Mouse (Mus musculus) frontal cortex, adult 2 months (tissue): ENCODE results near the gene Slc22a6. TPM values are rescaled to one million over a fixed set of nuclear protein-coding genes. Genes with fewer than 3 reads are reported as not detected.

ENCODE experiments used
- DNase-seq, 2 experiments: peaks; one replicate each; pipeline ENCODE4 v3.0.0; 2022; ENCODE audit warnings: low spot score in 1 of 2; ENCODE audit errors: extremely low spot score in 1 of 2
- polyA plus RNA-seq: library from polyadenylated mRNA; depleted of rRNA; stranded (reverse); fragments of >200 nt; gene quantifications from 2 replicates; pipeline ENCODE4 v1.2.3, GENCODE M21; 2012; rRNA removed

Gene Slc22a6
- polyA plus RNA-seq: 5.6 and 9.2 TPM in 2 replicates

DNA sequence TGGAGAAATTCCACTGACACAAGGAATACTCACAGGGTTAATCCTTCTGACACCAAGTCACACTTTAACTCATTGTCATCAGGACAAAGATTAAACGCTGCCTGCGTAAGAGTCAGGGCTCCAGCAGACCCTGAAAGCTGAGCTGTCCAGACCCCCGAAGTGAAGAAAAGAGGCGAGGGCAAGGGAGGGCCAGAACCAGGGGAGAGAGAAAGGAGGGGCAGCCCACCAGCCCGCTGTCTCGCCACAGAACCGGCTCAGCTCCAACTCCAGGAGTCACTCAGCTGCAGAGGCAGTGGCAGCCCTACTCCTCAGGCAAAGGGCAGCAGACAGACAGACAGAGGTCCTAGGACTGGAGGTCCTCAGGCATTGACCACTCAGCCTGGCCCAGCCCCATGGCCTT lies at the start of gene Slc22a6:
TSS of gene Slc22a6 (plus strand) at position 136 of the 400 bp plus-strand sequence.
- DNase-seq: no peak

DNA sequence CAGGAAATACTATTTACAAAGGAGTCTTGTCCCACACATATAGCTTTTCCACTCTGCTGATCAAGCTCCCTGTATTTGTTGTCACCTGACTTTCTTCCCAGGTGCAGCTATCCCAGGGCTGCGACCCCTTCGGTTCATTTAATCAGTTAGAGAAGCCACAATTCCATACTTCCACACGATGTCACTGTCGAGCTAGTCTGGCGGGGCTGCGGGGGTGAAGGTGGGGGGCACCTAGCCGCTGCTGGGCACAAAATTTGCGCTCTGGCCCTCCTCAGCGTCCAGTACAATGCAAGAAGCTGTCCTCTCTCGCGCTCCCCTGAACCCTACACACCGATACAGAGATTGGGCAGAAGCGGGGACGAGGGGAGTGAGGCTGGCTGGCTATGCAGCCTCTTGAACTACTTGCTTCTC lies 48.4 kb upstream of the Slc22a6 start:
- DNase-seq: peak in 1 of 2 experiments; percentile 63

DNA sequence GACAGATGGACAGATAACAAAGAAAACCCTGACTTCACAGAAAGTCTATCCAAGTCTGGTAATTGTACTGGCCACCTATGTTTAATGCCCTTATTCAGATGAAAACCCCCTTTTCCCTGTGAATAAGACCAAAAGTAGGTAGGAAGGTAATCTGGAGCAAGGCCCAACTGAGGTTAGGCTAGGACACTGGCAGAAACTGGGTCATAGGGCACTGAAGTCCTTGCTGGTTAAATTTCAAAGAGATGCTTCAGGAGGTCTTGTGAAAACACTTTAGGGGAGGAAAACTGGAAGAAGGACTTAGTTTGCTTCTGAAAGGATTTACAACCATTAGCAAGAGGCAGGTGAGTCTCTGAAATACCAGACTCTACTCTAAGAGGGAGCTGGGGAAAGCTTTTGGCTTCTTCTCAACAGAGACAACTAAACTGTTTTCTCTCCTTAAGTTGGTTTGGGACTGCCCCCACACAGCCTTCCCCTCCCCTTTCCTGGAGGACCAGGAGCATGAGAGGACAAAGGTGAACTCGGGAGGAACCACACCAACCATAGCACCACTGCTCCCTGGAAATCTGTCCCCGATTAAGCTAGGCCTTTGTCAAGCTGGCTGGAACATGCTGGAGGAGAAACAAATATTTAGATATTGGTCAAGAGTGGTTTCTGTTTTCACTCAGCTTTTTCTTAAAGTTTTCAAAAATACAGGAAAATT lies 47.3 kb upstream of the Slc22a6 start:
- DNase-seq: no peak

DNA sequence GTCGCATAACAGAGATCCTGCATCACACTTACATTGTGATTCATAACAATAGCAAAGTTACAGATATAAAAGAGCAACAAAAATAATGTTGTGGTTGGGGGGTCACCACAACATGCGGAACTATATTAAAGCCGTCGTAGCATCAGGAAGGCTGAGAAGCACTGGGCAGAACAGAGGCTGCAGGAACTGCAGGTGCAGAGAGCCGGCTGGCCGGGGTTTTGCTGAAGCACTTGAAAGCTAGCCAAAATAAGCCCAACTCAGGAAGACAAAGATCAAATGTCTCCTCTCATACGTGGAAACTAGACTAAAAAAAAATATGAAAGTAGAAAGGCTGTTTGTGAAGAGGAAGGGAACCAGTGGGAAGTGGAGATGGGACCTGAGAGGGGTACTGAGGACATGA lies 46.1 kb upstream of the Slc22a6 start:
- DNase-seq: no peak

DNA sequence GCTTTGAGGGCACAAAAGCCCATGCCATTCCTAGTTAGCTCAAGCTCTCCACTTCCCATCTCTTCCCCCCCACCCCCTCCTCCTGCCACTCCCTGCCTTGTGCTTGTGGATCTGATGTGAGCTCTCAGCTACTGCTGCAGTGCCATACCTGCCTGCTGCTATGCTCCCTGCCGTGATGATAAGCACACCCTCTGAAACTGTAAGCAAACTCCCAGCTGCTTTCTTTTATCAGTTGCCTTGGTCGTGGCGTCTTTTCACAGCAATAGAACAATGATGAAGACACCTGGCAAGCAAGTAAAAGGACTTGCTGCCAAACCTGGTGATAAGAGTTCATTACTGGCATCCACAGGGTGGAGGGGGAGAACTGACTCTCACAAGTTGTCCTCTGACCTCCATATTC lies 45.4 kb upstream of the Slc22a6 start:
- DNase-seq: no peak

DNA sequence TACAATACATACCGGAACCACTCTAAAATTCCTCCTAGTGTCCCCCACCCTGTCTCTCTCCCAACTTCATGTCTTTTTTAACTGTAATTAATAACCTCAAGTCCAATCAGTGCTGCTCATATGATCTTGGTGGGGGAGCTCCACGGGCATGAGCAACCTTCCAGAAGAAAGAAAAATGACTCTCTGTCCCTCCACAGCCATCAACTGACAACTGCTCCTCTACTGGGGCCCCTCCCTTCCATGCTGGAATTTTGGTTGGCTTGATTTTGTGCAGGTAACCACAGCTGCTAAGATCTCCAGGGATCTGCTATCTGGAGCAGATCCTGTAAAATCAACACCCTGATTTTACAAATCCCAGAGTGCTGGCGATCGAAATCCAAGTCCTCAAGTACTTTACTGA lies 40.4 kb upstream of the Slc22a6 start:
- no peak for DNase-seq

DNA sequence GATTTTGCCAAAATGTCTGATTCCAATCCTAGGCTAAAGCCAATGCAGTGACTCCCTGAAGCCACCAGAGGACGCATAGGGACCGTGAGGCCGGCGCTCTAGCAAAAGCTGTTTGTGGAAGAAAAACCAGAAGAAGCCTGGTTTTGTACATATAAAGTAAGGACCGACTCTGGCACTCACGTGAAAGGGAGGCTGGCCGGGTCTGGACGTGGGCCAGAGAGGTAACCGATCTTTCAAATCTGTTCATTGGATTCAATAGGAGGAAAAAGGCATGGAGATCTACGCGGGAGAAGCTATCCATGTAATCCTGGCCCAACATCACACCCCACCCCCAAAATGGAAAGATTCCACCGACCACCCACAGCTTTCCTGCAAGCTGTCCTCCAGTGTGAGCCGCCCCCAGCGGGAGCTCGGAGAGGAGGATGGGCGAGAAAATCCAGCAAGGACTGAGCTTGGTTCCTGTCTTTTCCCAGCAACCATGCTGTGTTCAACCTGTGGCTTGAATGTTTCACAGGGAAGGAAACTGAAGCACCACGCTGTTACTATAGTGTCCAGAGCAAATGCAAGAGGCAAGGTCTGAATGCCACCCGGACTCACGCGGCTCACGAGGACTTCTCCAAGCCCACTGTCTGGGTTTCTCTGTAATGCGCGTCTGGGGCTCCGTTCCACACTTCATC lies 39.4 kb upstream of the Slc22a6 start:
- peak; percentile 83 to 90 for DNase-seq

DNA sequence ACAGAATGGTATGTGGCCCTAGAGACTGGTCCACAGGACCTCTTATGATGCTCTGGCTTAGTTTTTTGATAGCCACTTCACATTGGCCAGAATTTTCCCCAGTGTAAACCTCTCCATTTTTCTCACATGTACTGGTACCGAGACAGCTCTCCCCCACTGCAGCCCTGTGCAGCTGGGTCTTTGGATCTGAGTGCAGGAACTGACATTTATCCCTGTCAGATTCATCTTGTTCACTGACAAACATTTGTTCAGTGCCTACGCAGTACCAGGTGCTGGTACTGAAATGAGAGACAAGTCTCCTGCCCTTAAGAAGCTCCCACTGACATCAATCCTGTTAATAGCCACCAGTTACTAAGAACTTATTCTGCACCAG lies 38.9 kb upstream of the Slc22a6 start:
- DNase-seq: peak in 1 of 2 experiments; percentile 22

DNA sequence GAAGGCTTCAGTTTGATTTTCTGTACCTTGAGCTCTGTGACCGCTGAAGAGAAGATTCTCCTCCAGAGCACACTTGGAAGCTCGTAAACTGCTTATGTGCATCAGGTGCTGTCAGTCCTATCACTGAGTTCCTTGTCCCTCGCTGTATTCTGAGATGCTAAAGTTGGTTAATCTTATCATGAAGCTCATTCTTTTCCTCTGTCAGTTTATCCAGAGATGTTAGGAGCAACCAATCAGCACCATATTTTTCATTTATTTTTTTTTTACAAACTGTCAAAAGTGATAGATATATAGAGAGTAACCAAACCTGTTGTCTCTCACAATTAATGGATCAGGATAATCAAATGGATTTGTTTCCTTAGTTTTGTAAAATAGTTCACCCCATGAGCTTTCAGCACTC lies 32.5 kb upstream of the Slc22a6 start:
- DNase-seq: no peak

DNA sequence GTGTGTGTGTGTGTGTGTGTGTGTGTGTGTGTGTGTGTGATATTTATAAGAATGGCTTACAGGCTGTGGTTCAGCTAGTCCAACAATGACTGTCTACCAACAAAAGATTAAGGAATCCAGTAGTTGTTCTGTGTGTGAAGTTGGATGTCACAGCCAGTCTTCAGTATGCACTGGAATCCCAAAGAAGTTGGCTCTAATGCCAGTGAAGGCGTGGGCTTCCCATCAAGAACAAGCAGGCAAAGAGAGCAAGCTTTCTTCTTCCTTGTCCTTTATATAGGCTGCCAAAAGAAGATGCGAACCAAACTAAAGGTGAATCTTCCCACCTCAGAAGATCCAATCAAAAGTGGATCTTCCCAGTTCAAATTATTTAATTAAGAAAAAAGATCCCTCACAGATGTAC lies 31.9 kb upstream of the Slc22a6 start:
- no peak for DNase-seq

DNA sequence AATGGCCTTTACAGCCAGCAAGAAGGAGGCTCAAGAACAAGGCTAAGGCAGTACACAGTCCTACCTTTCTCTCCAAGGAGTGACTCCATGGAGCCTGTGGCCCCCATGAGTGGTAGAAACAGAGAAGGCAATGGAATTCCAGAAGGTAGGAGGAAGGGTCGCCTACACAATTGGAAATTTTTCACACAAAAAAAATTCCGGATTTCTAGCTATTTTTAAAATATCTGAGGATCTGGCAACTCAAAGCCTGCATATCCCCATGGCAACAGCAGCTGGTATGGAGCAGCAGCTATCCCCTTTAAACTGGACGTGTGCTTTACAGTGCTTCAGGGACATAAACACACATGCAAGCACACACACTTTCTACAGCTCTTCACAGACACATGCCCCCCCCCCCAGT lies 31.5 kb upstream of the Slc22a6 start:
- peak; percentile 40 to 68 for DNase-seq

DNA sequence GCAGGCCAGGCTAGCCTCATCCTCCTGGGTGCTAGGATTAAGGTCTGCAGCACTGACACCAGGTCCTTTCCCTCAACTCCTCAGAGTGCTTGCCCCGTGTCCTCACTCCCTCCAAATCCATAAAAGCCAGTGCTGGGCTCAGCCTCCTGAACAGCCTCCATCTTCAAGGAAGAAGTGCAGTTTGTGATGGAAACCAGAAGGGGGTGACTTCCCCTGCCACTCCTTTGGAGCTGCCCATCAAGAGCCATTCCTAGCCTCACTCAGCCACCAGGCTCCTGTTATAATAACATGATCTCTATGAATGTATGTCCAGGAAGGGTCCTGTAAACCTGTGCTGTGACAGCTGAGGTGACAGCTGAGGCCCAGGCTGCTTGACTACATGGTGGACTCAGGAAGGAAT lies 30.5 kb upstream of the Slc22a6 start:
- DNase-seq: no peak

DNA sequence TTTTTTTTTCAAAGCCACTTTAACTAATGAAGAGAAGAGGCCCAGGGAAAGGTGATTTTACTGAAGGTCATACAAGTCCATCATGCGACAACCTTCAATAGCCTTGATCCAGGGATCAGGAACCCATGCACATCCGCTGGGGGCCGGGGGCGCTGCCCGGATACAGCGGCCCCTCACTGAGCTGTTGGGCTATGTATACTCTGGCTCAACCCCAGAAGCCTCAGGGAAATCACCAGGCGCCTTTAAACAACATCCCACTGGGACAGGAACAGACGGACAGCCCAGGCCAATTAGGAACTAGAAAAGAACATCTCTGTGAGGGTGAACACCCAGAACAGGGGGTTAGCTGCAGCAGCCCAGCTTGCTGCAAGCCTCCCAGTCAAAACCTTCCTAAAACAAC lies 26.9 kb upstream of the Slc22a6 start, which contains the start of gene Slc22a8:
TSS of gene Slc22a8 (plus strand) at position 301 of the 400 bp plus-strand sequence.
- no peak for DNase-seq

DNA sequence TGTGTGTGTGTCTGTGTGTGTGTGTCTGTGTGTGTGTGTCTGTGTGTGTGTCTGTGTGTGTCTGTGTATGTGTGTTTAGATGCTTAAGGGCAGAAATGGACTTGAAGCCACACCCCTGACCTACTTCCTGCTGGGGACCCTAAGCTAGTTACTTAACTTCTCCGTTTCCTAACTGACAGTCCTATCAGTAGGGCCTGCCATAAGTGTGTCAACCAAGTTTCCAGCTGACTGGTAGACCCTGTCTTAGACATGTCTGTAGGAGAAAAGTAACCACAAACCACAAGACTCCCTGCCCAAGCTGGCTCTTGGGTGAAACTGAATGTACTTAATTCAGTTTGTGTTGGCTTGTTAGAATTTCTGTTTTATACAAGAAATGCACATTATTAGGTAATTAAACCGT lies 25.7 kb upstream of the Slc22a6 start:
- DNase-seq: no peak

DNA sequence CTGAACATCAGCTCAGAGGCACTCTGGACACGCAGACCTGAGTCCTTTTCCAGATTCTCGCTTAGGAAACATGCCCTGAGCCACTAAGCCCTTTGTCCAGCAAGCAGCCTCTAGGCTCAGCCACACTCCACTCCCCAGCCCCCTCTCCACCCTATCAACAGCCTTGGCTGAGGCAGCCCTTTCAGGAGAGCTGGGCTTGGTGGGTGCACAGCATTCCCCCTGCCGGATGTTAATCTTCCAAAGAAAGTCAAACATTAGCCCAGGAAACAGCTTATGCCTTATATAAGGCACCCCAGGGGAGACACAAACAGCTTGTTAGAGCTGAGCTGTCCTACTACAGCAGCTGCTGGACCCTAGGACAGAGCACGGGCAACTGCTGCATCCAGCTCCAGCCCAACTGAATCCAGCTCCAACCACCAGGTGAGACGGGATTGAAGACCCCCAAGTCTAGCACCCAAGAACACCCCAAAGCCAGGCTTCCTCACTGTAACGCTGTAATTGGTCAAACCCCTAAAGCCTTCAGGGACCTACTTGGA lies 24.9 kb upstream of the Slc22a6 start:
- no peak for DNase-seq

DNA sequence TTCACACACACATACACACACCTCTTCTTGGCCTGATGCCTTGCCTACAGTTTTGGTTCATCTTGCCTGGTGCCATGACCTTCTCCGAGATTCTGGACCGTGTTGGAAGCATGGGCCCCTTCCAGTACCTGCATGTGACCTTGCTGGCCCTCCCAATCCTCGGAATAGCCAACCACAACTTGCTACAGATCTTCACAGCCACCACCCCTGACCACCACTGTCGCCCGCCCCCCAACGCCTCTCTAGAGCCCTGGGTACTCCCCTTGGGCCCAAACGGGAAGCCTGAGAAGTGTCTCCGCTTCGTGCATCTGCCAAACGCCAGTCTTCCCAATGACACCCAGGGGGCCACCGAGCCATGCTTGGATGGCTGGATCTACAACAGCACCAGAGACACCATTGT lies 24.0 kb upstream of the Slc22a6 start:
- no peak for DNase-seq

DNA sequence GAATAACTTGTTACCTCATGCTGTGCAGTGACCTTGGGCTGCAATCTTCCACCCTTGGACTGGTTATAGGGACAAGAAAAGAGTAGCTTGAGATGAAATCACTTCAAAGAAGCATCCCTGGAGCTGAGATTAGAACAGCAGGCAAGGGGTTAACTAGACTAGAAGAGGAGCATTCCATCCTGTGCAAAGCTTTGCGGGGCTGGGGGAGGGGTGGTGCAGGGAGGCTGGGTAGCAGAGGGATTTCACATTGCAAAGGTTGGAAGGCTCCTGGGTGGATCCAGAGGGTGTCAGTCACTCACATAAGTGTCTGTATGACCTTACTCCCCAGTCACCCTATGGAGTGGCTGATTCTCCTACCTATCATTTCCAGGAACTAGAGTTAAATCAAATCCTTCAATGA lies 23.3 kb upstream of the Slc22a6 start:
- no peak for DNase-seq

DNA sequence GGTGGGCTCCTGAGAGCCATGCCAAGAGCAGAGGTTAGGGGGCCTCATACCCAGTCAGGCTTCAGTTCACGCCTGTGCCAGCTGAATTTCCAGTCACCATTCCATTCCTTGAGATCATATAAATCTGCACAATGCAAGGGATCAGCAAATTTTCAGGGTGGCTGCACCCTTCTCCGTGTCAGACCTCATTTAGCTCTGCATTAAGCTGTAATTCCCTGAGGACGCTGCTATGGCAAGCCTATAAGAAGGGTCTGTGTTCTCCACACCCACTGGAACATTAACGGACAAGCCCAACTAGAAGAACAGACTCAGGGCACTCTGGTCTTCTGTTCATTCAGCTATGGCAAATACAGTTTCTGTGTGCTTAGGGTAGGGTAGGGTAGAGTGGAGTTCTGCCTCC lies 20.6 kb upstream of the Slc22a6 start:
- DNase-seq: no peak

DNA sequence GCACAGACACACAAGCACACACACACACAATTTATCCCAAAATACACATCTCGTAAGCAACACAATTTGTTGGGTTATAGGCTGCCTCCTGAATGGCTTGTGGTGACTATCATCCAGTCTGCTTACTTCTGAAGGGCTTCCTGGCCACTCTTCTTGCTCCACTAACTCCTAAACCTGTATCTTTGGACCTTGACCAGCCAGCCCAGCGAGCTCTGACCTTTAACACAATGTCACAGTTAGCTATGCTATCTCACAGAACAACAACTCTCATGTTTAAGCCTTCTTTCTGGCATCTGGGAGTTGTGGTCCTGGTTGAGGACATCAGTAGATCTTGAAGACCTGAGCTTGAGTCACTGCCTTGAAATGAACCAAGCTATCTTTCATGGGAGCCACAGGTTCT lies 18.6 kb upstream of the Slc22a6 start:
- no peak for DNase-seq

DNA sequence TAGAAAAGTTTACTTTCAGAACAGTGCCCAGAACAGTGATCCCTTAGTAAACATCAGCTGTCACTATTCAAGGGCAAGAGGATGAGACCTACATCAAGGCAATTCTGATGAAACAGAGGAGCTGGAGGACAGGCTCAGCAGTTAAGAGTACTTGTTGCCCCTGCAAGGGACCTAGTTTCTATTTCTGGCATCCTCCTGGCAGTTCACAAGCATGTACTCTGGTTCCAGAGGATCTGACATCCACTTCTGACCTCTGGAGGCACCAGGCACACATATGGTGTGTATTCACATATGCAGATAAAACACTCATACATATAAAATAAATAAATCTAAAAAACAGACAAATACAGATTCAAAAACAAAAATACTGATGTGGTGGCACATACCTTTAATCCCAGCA lies 15.9 kb upstream of the Slc22a6 start:
- no peak for DNase-seq

DNA sequence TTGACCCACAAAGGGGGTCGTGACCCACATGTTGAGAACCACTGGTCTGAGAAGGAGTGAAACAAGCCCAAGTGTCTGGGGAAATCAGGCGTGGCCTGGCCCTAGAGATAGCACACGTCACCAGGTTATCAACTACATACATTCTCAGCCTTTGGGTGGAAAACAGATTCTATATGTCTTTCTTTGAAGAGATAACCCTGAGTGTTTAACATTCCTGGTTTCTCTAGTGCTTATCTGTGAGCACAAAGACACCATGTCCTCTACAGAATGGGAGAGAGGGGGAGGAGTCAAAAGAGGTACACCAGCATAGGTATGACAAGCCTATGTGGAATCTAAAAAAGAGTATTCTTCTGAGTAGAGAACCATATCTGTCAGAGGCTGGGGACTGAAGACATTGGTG lies 14.9 kb upstream of the Slc22a6 start:
- DNase-seq: no peak
